Comparison of ENCODE assay signal across 8 mouse cellular contexts in the genomic region with DNA sequence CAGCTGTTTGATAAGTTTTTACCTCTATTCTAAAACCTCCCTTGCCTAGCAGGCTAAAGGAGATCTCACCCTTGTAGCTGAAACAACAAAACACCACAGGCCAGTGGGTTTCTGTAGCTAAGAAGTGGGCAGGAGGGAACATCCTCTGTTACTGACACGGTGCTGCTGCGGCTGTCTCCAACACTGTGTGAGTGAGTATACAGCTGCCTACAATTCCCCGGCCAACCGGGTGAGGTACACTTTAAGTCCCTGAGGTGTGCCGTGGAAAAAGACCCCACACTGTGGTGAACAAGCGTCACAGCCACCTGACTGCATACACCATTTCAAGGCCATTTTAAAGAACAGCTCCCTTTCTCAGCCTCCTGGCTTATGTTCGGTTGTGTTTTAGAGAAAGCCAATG.
DNase-seq lines count a peak whose midpoint lies in the region; ATAC-seq lines count a peak whose summit lies in the region.

No protein-coding gene starts in this region.

- H3K9ac ChIP-seq in heart, embryonic 11.5 days (ENCODE audit: low read depth, low read length), result no peak overlapping the region
- H3K9ac ChIP-seq in limb, embryonic 13.5 days, result no peak overlapping the region
- H3K9ac ChIP-seq in liver, embryonic 11.5 days (ENCODE audit: low read depth, low read length), result no peak overlapping the region

- 0 out of 2 replicates have a peak overlapping the region, but pooled peaks have one; percentile 15 for H3K27ac ChIP-seq in heart, embryonic 11.5 days (ENCODE audit: low read depth, low read length)
- peak overlapping the region; percentile 70 for H3K27ac ChIP-seq in forebrain, embryonic 10.5 days
- H3K27ac ChIP-seq in limb, embryonic 13.5 days, result peak overlapping the region; percentile 72
- H3K27ac ChIP-seq in liver, embryonic 11.5 days (ENCODE audit: low read depth, low read length), result no peak overlapping the region

- 47% methylated on average over 7 of the region's 7 CpGs for WGBS in heart, embryonic 11.5 days (ENCODE audit: insufficient replicate concordance)
- WGBS in forebrain, embryonic 10.5 days, result 47% methylated on average over 7 of the region's 7 CpGs
- WGBS in limb, embryonic 13.5 days, result 19% methylated on average over 7 of the region's 7 CpGs
- 62% methylated on average over 7 of the region's 7 CpGs for WGBS in liver, embryonic 11.5 days

- ATAC-seq in heart, embryonic 11.5 days (replicated peaks; ENCODE audit: insufficient number of reproducible peaks, low FRiP score, low TSS enrichment), result no peak
- ATAC-seq in limb, embryonic 13.5 days (ENCODE audit: low FRiP score, low read depth), result peak; percentile 79
- ATAC-seq in liver, embryonic 11.5 days (replicated peaks; ENCODE audit: low FRiP score), result no peak

- no peak overlapping the region for H3K4me2 ChIP-seq in heart, embryonic 11.5 days
- H3K4me2 ChIP-seq in limb, embryonic 13.5 days (replicated peaks), result peak overlapping the region; percentile 29
- H3K4me2 ChIP-seq in liver, embryonic 11.5 days, result no peak overlapping the region

- no peaks in the 10 kb centered on the region for H3K9me3 ChIP-seq in heart, embryonic 11.5 days (replicated peaks; ENCODE audit: control insufficient read depth, low read length)
- H3K9me3 ChIP-seq in forebrain, embryonic 10.5 days, result no peaks in the 10 kb centered on the region
- 0 out of 2 replicates have a peak, but pooled peaks cover 3% of the 10 kb centered on the region for H3K9me3 ChIP-seq in limb, embryonic 13.5 days
- H3K9me3 ChIP-seq in liver, embryonic 11.5 days (ENCODE audit: control insufficient read depth, low read length), result no peaks in the 10 kb centered on the region

- no peaks in the 10 kb centered on the region for H3K4me1 ChIP-seq in heart, embryonic 11.5 days (ENCODE audit: control insufficient read depth, insufficient read depth, low read length)
- H3K4me1 ChIP-seq in forebrain, embryonic 10.5 days, result peaks cover 22% of the 10 kb centered on the region
- peaks cover 17% of the 10 kb centered on the region for H3K4me1 ChIP-seq in limb, embryonic 13.5 days
- no peaks in the 10 kb centered on the region for H3K4me1 ChIP-seq in liver, embryonic 11.5 days (replicated peaks; ENCODE audit: control insufficient read depth, insufficient read depth, low read length)

- H3K4me3 ChIP-seq in heart, embryonic 11.5 days (ENCODE audit: low read depth, low read length), result no peak overlapping the region
- H3K4me3 ChIP-seq in forebrain, embryonic 10.5 days, result no peak overlapping the region
- no peak overlapping the region for H3K4me3 ChIP-seq in limb, embryonic 13.5 days
- H3K4me3 ChIP-seq in liver, embryonic 11.5 days (ENCODE audit: low read depth, low read length), result no peak overlapping the region

- DNase-seq in heart, adult 9 months (ENCODE audit: low spot score in 2 of 2), result no peak
- DNase-seq in A20 (ENCODE audit: low read depth, low spot score), result peak; percentile 8
- DNase-seq in forebrain, embryonic 10.5 days (ENCODE audit: extremely low spot score, low spot score), result no peak
- DNase-seq in spleen, postnatal 36 days (ENCODE audit: low spot score in 2 of 2), result peak; percentile 8 to 15
- DNase-seq in urinary bladder, adult 18-20 months (ENCODE audit: low spot score in 2 of 2), result no peak
- no peak for DNase-seq in liver, embryonic 11.5 days (ENCODE audit: low spot score)

- H3K36me3 ChIP-seq in heart, embryonic 11.5 days (ENCODE audit: control insufficient read depth, insufficient read depth, low read length), result no peaks in the 10 kb centered on the region
- no peaks in the 10 kb centered on the region for H3K36me3 ChIP-seq in forebrain, embryonic 10.5 days (replicated peaks)
- H3K36me3 ChIP-seq in limb, embryonic 13.5 days, result no peaks in the 10 kb centered on the region
- H3K36me3 ChIP-seq in liver, embryonic 11.5 days (ENCODE audit: control insufficient read depth, insufficient read depth, low read length), result no peaks in the 10 kb centered on the region

- H3K27me3 ChIP-seq in heart, embryonic 11.5 days (ENCODE audit: control insufficient read depth, insufficient read depth, low read length), result no peaks in the 10 kb centered on the region
- H3K27me3 ChIP-seq in forebrain, embryonic 10.5 days (ENCODE audit: poor library complexity, severe bottlenecking), result no peaks in the 10 kb centered on the region
- H3K27me3 ChIP-seq in limb, embryonic 13.5 days, result no peaks in the 10 kb centered on the region
- H3K27me3 ChIP-seq in liver, embryonic 11.5 days (replicated peaks; ENCODE audit: control insufficient read depth, insufficient read depth, low read length), result no peaks in the 10 kb centered on the region

Comparison
In these comparisons a context has a peak if more than half of its experiments do, and no peak if none do; other contexts are left out.
1. DNase-seq: peak in A20 (single experiment) and spleen, postnatal 36 days (2 of 2); none in heart, adult 9 months (0 of 2), forebrain, embryonic 10.5 days (single experiment), urinary bladder, adult 18-20 months (0 of 2) and liver, embryonic 11.5 days (single experiment).